Mouse (Mus musculus) brain, embryonic 14.5 days (tissue): ENCODE results near the gene Otud4.

Source experiments
- CTCF ChIP-seq: fragments of 200-500 bp; IDR thresholded peaks from 2 replicates; pipeline ENCODE4 v1.5.1; 2012; ENCODE audit warnings: inconsistent platforms, mild to moderate bottlenecking, moderate library complexity, borderline replicate concordance; ENCODE audit not compliant: insufficient read depth, insufficient read length; ENCODE audit errors: extremely low read depth
- POLR2A ChIP-seq: fragments of 200-500 bp; IDR thresholded peaks from 2 replicates; pipeline ENCODE4 v1.6.1; 2012; ENCODE audit warnings: mild to moderate bottlenecking, inconsistent platforms, borderline replicate concordance; ENCODE audit not compliant: poor library complexity, insufficient read depth, insufficient read length, severe bottlenecking; ENCODE audit errors: extremely low read depth

DNA sequence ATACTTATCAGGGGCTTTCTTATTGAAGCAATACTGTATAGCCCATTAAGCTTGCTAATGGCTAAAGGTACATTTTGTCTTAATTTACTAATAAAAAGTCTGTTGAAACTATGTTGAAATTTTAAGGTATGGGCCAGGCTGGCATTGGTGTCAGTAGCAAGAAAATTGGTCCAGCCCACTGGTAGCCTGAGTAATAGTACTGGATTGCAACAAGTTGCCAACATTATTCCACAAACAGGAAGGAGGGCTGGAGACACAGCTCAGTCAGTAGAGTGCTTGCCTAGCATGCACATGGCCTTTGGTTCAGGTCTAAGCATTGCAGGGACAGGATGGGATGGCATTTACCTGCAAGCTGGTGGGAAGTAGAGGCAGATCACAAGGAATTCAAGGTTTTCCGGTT is 38.5 kb upstream of the Otud4 start:
- no peak for TF ChIP-seq POLR2A
- no peak for TF ChIP-seq CTCF
